Mouse (Mus musculus) cerebellum, adult 18-20 months (tissue): Measurements from ENCODE around the gene Tbx2.

ENCODE experiments used
- DNase-seq, 2 experiments: peaks; one replicate each; pipeline ENCODE4 v3.0.0; 2021

Tbx2 gene

DNA sequence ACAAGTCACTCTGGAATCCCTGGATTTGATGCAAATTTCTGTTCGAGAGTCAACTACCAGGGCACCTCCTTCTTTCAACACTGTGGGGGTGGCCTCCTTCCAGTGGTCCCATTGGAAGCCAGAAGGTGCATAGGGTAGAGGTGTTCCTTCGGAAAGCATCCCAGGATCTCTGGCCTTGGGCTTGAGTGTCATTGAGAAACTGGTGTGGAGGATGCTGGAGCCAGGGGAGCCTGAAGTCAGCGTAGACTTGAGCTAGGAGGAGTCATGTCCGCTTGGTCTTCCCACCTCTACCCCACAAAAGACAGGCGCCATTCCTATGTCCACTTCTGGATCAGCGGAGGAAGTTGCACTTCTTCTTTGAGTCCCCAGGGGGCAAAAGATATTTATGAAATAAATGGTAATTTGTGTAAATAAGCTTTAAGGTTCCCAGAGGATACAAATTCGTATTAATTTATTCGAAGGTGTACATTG is 8.9 kb downstream of the Tbx2 start:
- DNase-seq = no peak

DNA sequence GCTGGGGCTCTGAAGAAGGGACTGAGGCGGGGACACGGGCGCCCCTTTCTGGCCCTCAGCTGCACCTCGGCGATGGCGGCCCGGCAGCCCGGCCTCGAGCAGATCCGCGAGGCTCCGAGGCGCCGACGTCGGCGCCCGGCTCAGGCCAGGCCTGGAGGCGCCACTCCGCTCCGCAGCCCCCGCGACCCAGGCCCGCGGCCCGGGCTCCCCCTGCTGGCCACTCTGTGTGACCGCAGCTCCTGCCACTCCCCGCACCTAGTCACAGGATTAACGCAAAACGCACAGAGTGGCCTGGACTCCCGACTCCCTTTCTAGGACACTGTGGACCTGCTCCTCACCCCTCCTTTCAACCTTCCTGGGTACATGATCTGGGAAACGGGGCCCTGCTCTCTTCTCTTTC is 9.6 kb downstream of the Tbx2 start:
- DNase-seq = no peak

DNA sequence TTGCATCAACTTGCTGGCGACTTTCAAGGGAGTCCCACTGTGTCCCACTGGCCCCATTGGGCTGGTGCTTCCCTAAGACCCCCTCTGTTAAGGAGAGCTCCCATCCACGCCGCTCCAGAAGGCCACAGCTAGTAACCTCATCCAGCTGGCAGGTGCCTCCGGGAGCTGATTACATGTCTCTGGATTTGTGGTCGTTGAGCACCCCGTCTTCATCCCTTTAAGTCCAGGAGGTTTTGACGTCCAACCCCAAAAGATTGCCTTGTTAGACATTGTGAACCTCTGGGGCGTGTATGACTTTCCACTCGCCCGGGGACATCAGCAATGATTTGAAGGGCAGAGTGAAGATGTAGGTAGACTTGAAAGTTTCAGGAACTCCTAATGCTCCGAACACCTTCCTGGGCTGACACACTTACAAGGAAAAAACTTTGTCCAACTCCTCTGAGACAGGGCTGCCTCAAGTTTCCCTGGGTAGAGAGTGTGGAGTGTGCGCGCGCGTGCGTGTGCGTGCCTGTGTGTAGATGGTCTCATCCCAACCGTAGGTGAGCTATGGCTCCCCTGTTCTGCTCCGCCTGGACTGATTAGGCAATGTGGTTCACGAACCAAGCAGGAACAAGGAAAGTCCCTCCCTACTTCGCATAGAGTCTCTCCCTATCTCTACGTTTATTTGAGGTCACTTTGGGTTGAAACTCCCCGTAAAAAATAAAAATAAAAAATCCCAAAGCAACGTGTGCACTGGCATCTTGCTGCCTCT is 10.4 kb downstream of the Tbx2 start:
- no peak for DNase-seq

DNA sequence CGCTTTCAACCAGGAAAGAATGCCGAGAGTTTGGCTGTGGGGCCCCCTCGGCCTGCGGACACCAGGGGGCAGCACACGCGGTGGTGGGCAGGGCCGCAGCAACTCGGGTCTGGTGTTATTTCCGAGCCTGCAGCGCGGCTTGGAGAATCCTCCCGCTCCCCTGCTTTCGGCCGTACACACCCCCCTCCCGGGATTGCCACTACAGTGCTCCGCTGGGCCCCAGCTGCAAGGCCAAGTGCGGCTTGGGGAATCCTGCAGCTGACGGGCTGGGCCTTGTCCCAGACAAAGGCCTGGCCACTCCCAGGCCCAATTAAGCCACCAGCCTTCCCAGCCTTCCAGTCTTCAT is 11.0 kb downstream of the Tbx2 start:
- DNase-seq = no peak

DNA sequence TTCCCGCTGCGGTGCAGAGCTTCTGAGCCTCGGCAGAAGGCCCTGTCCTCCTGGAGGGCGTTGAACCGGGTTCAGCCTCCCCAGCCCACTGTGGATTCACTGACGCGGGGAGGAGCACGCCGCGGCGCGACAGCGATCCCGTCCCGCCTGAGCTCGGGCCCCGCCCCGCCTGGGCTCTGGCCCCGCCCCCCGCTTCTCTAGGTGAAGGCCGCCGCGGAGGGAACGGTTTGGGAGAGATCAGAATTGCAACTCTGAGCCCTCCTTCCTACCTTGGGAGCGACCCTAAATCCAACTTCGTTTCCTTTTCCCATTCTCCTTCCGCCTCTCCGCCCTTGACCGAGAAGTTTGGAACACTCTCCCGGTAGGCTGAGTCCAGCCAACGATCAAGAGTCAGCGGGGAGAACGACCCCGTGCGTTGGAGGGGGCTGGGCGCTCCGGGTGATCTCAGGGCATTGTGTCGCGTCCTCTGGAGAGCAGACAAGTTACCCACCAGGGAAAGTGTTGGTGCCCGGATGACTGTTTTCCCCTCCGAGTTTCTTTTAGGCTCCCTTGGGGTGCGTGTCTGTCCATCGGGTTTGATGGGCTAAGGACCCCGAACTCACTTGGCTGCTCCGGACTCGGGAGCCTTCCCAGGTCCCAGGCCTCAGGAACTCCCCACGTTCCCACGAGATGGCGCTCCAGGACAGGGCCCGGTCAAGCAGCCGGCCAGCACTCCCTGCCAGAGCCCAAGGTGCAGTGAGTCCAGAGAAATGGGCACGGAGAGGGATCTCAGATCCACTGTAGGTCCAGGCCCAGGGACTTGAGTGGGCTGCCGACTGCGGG is 12.0 kb downstream of the Tbx2 start:
- peak; percentile 69 to 76 for DNase-seq

DNA sequence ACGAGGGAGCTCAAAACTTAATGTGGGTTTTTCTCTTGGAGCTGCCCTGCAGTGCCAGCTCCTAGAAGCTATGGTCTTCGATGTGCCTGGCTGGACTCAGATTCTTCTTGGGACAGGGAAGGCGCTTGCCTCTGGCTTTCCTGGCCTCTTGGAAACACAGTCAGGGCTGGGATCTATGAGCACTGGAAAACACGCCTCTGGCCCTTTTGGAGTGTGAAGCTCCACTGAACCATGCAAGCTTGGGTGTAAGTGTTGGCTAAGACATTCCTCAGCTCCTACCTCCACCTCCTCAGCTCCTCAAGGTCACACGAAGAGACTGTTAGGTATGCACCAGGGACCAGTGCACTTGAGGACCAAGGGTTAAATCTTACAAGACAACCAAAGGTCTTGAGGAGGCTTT is 12.6 kb downstream of the Tbx2 start:
- no peak for DNase-seq

DNA sequence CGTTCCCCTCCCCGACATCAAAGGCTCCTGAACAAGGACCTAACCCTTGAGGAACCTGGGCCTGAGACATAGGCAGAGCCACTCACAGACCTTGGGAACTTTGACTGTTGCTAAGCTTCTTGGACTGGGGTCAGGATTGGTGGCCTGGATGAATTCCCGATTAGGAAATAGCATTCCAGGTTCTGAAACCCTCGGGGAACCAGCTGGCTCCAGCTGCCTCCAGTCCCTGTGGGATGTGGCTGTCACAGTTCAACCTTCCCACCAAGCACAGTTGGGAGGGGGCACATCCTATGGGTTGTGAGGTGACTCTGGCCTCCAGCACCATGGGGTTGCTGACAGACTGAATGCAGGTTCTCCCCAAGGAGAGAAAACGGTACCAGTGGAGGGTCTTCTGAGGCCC is 13.6 kb downstream of the Tbx2 start:
- no peak for DNase-seq

DNA sequence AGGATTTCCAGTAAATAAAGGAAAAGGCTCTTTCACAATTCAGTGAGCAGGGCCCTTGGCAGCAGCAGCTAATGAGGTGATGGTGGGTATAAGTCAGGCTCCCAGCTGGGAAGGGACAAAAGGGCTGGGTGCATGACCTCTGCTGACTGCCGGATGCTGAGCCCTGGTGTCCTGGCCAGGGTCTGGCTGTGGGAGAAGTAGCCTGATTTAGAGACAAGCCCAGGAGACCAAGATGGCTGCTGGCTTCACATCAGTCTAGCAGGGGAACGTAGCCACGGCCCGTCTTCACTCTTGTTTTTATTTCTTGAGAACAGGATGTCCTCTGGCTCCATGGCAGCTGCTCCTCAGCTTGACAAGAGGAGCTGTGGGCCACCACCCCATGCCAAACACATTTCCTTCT is 14.2 kb downstream of the Tbx2 start:
- DNase-seq = no peak

DNA sequence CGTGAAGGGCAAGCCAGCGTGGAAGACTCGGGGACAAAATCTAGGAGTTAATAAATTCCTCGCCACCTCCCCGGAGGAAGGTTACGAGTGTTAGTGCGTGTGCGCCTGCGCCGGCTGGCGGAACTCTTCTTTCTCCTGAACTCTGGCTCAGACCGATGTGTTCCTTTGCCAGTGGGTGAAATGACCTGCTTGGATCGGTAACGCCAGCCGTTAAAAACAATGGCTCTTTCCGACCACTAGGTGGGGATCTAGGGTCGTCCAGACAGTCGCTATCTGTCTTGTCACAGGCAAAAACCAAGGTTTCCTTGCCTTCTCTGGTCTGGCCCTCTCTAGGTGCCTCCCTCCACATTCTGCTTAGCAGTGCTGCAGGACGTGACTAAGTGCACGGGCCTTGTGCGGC is 16.7 kb downstream of the Tbx2 start:
- peak; percentile 56 to 65 for DNase-seq

DNA sequence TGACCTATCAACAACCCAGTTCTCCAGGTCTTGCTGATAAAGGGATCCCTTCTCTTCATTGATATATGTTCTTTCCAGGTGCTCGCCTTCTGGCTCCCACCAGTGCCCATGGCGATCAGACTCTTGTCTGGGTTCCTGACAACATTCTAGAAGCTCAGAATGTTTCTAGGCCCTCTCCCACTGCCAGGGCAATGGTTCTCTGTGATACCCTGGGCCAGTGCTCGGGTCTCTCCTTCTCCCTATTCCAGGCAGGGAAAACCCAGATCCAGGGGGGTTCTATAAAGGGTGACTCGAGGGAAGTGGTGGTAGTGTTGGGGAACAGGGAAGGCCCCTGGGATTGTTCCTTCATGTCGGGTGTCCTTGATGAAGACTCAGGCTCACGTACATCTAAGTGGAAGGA is 17.9 kb downstream of the Tbx2 start, which contains the start of gene Gm11444:
Gene Gm11444 (minus strand): TSS at position 101 of the 400 bp plus-strand sequence.
- no peak for DNase-seq

DNA sequence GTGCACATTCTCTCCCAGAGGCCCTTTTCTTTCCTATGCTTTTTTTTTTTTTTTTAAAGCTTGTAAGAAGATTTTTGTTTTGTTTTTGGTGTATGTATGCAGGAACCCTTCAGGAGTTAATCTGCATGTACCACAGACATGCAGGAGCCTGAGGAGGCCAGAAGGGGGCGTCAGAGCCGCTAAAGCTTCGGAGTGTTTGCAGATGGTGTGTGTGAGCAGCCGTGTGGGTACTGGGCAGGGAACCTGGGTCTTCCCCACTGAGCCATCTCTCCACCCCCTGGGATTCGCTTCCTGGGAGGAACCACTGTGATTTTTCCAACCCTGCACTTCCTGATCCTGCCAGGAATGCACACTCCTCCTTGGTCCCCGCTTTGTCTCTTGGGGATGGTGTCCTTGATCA is 18.4 kb downstream of the Tbx2 start:
- DNase-seq = no peak

DNA sequence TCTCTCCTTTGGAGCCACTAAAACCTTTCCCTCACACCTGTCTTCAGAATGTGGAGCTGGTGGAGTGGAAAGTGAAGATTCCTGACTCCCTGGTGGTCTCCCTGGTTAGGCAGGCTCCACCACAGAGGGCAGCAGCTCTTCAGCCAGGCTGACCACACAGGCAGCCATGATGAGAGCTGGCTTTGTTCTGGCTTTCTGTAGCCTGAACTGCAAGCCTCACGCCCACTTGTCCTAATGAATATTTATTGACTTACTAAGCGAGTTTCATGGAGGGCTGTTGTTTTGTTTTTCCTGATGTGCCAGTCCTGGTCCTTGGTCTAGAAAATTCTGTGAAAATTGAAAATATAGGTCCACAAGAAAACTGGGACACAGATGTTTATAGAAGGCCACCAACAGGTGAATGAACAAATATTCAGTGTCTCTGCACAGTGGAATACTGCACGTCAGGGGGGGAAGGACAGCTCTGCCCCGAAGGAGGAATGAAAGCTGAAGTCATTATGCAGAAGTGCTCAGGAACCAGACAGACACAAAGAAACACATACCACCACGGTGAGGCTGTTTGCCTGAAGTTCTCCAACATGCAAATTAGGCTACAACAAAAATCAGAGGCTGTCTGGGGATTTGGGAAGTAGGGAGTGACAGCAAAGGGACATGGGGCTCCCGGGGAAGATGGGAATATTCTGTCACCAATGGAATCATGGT is 25.8 kb downstream of the Tbx2 start:
- no peak for DNase-seq

DNA sequence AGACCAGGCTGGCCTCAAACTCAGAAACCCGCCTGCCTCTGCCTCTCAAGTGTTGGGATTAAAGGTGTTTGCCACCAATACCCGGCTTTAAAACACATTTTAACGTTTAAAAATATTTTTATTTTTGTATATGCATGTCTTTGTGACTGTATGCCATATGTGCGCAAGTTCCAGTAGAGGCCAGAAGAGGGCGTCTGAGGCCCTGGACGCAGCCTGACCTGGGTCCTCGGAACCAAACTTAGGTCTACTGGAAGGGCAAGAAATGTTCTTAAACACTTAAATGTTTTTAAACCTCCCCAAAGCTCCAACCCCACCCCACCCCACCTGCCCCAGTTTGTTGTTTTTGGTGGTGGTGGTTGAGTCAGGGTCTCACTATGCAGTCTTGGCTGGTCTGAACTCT is 32.0 kb downstream of the Tbx2 start:
- no peak for DNase-seq

DNA sequence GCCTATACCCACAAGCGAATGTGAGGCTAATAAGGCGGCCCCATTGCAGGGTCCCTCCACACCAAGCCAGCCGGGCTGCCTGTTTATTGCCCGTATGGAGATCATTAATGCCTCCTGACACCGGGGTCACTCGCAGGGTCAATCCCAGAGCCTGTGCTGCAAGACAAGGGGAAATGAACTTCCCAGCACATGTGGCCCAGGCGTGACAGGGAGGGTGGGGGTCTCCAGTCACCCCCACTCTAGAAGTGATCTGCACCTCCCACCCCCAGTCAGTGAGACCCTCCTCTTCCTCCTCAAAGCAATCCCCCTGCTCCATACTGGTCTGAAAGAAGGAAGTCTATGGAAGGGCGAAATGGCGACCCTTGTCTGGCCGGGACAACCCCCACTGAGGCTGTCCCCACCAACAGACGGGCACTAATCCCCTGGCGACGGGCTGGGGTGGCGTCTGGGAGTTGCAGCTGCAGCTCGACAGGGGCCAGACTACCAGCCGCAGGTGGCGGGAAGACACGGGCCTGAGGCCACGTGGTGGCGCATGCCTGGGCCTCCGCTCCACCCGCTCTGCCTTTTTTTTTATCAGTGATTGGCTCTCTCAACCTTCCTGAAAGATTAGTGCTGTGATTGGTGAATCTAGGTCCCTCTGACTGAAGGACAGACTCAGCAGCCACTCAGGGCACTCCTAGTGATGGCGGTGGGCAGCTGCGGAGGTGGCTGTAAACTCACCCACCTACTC is 43.9 kb downstream of the Tbx2 start:
- DNase-seq = no peak

DNA sequence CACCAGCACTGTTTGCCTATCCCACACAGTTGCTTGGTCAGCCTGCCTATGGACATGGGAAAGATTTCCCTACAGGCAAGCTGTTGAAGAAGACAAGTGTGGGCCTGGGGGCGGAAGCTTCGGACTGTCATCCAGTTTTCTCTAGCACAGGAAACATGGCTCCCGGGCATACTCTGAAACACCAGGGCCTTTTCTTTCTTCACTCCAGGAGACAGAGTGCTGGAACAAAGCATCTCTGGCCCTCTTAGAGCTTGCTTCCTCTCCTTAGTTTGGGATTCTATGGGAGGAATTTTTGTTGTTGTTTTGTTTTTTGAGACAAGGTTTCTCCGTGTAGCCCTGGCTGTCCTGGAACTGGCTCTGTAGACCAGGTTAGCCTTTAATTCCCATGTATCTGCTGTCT is 52.1 kb downstream of the Tbx2 start:
- no peak for DNase-seq

DNA sequence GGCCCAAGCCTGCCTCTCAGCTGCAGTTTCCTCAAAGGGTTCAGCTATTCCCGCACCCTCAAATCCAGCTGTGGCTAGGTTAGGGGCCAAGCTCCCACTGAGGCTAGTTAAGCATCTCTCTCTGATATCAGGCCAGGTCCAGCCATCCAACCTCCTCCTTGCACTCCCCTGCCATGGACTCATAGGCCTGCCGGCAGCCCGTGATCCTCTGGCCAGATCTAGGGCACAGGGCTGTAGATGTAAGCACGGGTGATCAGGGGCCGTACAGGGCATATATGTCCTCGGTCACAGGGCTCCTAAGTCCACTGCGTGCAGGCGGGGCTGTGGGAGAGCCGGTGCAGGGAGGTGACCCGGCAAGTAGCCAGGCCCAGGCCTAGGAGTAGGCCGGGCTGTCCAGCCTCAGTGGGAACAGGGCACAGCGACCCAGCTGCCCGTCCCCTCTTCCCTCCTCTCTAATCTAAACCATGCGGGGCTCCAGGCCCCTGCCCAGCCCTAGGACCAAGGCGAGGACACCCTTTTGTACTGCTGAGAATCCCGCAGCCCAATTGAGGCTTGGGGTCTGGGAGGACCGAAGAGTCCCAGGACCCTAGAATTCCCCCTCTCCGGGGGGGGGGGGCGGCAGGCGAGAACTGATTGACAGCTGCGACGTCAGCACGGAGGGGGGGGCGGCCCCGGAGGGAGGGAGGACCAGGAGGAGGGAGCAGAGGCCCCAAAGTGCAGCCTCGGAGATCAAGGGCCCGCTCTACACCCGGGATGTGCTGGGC is 53.5 kb downstream of the Tbx2 start, which contains the start of gene Tbx4:
Gene Tbx4 (plus strand): TSS at position 758 of the 764 bp plus-strand sequence.
- DNase-seq = no peak

DNA sequence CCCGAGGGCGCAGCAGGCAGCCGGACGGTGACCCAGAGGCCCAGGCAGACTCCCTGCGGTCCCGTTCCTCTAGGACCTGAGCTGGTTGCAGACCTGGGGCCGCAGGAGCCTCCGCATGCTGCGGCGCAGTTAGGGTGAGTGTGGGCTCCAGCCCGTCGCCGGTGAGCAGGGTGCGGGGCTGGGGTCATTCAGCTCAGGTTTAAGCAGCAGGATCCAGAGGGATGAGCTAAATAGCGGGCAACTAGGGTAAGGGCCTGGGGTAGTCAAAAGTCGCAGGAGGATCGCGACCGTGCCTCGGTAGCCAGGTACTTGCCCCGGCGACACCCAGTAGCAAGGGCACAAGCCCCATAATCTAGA is 54.1 kb downstream of the Tbx2 start:
- DNase-seq = no peak

DNA sequence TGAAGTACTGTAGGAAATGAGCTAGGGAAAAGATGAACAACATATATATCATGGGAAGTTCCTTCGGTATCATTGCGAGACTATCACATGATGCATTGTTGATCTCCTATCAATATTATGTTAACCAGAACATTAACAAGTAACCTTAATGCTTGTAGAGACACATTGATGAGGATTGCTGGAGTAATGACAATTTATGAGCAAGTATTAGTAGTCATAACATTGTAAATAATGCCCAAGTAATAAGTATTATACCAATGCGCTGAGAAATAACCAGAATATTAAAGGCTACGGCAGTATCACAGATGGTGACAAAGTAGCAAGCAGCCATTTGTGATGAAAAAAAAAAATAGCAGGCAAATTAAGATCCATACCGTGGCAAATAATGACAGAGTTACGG is 54.9 kb downstream of the Tbx2 start:
- DNase-seq = no peak

DNA sequence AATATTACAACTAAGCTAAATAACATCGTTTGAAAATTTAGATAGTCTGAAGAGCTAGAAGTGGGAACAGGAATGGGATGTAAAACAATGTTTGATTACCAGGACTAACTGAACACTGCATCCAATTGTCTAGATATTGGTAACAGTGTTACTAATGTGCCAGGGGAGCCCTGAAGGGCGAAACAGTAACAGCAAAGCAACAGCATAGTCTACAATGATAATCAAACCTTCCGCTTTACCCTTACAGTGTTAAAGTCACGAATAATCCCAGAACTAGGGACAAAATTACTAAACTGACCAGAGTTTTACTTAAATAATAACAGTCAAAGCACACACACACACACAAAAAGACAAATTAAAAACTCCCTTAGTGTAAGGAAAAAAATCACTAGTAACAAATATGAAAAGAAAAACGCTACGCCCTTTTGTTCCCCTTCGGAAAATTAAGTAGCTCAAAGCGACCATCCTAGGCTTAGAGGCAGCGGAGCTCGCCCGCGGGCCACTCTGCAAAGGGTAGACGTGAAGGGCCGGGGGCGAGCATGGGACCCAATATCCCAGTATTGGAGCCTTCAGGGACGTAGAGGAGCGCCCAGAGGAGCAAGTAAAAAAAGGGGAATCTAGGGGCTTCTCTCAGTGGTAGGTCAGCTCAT is 55.6 kb downstream of the Tbx2 start:
- DNase-seq = no peak

DNA sequence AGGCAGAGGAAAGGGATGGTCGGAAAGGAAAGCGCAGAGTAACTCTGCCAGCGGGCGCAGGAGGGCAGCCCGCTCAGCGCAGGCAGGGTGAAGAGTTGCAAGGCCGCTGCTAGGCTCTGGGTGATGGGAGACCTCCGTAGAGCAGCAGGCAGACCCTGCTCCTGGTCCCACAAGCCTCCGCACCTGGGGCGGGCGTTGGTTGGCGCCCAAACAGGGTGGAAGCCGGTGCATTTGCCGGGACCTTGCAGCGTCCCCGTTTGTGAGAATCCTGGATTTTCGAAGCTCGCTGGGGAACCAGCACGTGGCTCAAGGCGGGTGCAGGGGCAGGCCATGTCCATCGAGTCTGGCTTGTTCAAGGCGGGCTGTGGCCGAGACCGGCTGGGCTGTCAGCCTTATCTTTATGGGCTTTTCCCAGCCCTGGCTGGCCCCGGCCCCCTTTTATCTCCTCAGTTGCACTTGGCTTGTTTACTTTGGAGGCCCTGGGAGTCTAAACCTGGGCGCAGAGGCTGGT is 56.2 kb downstream of the Tbx2 start:
- DNase-seq = no peak

DNA sequence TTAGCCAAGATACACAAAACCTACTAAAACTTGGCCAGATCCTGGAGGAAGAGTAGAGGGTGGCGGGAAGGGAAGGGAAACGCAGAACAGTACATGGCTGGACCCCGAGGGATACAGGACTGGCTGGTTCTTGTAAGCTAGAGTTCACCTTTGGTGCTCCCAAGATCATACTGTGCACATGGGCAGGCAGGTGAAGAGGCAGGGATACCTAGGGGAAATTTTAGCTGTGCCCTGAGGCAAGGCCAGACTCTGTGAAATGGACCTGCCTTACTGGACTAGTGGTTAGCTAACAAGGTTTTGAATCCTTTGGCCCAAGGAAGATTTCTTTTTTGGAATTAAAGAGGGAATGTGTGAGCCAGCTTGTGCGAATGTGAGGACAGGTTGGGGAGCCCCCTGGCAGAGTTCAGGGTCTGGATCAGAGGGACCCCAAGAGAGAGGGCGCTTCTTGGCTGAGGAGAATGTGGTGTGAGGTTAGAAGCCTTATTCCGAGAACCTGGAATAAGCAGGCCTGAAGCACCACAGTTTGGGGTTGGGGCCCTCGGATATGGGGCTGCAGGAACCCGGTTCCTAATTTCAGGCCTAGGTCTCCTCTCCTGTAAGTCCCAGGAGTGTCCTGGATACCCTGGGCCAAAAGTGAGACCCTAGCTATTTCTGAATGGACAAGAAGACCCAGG is 56.8 kb downstream of the Tbx2 start:
- no peak for DNase-seq
